Mouse (Mus musculus) liver, embryonic 12.5 days (tissue): ENCODE measurements around the gene Klhl2. TPM values are rescaled to one million over a fixed set of nuclear protein-coding genes. Genes with fewer than 3 reads are reported as not detected.

Experiments used
- ATAC-seq: fragments of 200-750 bp; cut with Nextera tagmentation; 2 replicates; pipeline ENCODE4 v1.8.0; 2017; ENCODE audit warnings: moderate number of reproducible peaks, mild to moderate bottlenecking, moderate library complexity
- H3K27ac ChIP-seq: fragments of 300-500 bp; sonication (generic); 2 replicates; pipeline ENCODE4 v1.5.1; 2016; ENCODE audit warnings: mild to moderate bottlenecking
- H3K27me3 ChIP-seq: fragments of 300-500 bp; sonication (generic); replicated peaks from 2 replicates; pipeline ENCODE4 v1.6.1; 2016; ENCODE audit warnings: mild to moderate bottlenecking, moderate library complexity
- H3K36me3 ChIP-seq: fragments of 300-500 bp; sonication (generic); 2 replicates; pipeline ENCODE4 v1.6.1; 2016; ENCODE audit warnings: mild to moderate bottlenecking, moderate library complexity
- H3K4me1 ChIP-seq: fragments of 300-500 bp; sonication (generic); 2 replicates; pipeline ENCODE4 v1.6.1; 2016
- H3K4me2 ChIP-seq: fragments of 300-500 bp; sonication (generic); 2 replicates; pipeline ENCODE4 v1.6.1; 2016; ENCODE audit warnings: mild to moderate bottlenecking, moderate library complexity
- H3K4me3 ChIP-seq: fragments of 300-500 bp; sonication (generic); 2 replicates; pipeline ENCODE4 v1.5.1; 2016; ENCODE audit warnings: mild to moderate bottlenecking, moderate library complexity
- H3K9ac ChIP-seq: fragments of 300-500 bp; sonication (generic); 2 replicates; pipeline ENCODE4 v1.6.1; 2016; ENCODE audit warnings: mild to moderate bottlenecking, moderate library complexity
- H3K9me3 ChIP-seq: fragments of 300-500 bp; sonication (generic); replicated peaks from 2 replicates; pipeline ENCODE4 v1.6.1; 2016; ENCODE audit warnings: mild to moderate bottlenecking, moderate library complexity
- WGBS: fragments of 180-500 bp; shearing (Covaris S2); methylation state at CpG from one replicate; pipeline ENCODE4 v1.1.7; 2016; ENCODE audit not compliant: insufficient replicate concordance; 5-methylcytosine and 5-hydroxymethylcytosine counted together
- polyA plus RNA-seq: library from polyadenylated mRNA; unstranded; fragments of >200 nt; fragmentation: Nextera tagmentation; extraction: Ambion mirVana; gene quantifications from 2 replicates; pipeline ENCODE4 v1.2.1, GENCODE M21; 2016

Gene Klhl2
- polyA plus RNA-seq, 1 experiment from 2014 or later: 8.2 TPM

GRCm38 (mm10) chr8:64761430-64761829 is 88.4 kb downstream of the Klhl2 start:
- WGBS: 77% methylated on average over 8 of the region's 8 CpGs
- Histone ChIP-seq H3K4me1 (no peaks in the 10 kb centered on the region), H3K9ac (no peak overlapping the region), H3K27ac (no peak overlapping the region), H3K36me3 (peaks cover 13% of the 10 kb centered on the region), H3K4me2 (no peak overlapping the region), H3K9me3 (no peaks in the 10 kb centered on the region), H3K27me3 (no peaks in the 10 kb centered on the region), H3K4me3 (no peak overlapping the region)
- peak; percentile 42; the same call in 1 of the 2 replicates for ATAC-seq

GRCm38 (mm10) chr8:64757956-64758355 is 91.9 kb downstream of the Klhl2 start:
- no peaks in the 10 kb centered on the region for H3K27me3 ChIP-seq
- no peak overlapping the region for H3K9ac ChIP-seq
- no peak overlapping the region for H3K4me2 ChIP-seq
- H3K4me1 ChIP-seq: no peaks in the 10 kb centered on the region
- no peaks in the 10 kb centered on the region for H3K9me3 ChIP-seq
- no peak overlapping the region for H3K27ac ChIP-seq
- peaks cover 21% of the 10 kb centered on the region for H3K36me3 ChIP-seq
- ATAC-seq: no peak
- WGBS: 87% methylated on average over 15 of the region's 15 CpGs
- no peak overlapping the region for H3K4me3 ChIP-seq

GRCm38 (mm10) chr8:64746215-64747058 is 103.4 kb downstream of the Klhl2 start:
- peak; percentile 66 for ATAC-seq
- no peak overlapping the region for H3K9ac ChIP-seq
- H3K36me3 ChIP-seq: peaks cover 26% of the 10 kb centered on the region
- no peaks in the 10 kb centered on the region for H3K27me3 ChIP-seq
- H3K9me3 ChIP-seq: no peaks in the 10 kb centered on the region
- WGBS: 64% methylated on average over 10 of the region's 10 CpGs
- no peak overlapping the region for H3K27ac ChIP-seq
- no peak overlapping the region for H3K4me2 ChIP-seq
- H3K4me1 ChIP-seq: no peaks in the 10 kb centered on the region
- no peak overlapping the region for H3K4me3 ChIP-seq

- Histone ChIP-seq H3K4me3 (no peak overlapping the region), H3K27ac (peak overlapping the region; percentile 68), H3K4me2 (peak overlapping the region; percentile 27), H3K27me3 (no peaks in the 10 kb centered on the region), H3K4me1 (peaks cover 7% of the 10 kb centered on the region), H3K36me3 (peaks cover 10% of the 10 kb centered on the region; the same call in 1 of the 2 replicates), H3K9ac (no peak overlapping the region), H3K9me3 (no peaks in the 10 kb centered on the region)
- peak; percentile 74 for ATAC-seq
- WGBS: 49% methylated on average over 13 of the region's 13 CpGs
Observed at GRCm38 (mm10) chr8:64740547-64741211, 109.1 kb downstream of the Klhl2 start.

GRCm38 (mm10) chr8:64738916-64739315 is 110.9 kb downstream of the Klhl2 start:
- no peak overlapping the region for H3K4me2 ChIP-seq
- no peak for ATAC-seq
- WGBS: 73% methylated on average over 1 of the region's 1 CpGs

GRCm38 (mm10) chr8:64736767-64737323 is 113.0 kb downstream of the Klhl2 start:
- ATAC-seq: no peak
- H3K4me3 ChIP-seq: no peak overlapping the region
- 81% methylated on average over 3 of the region's 3 CpGs for whole genome bisulfite sequencing

More at GRCm38 (mm10) chr8:64738916-64739315, 110.9 kb downstream of the Klhl2 start:
- H3K27ac ChIP-seq: no peak overlapping the region
- peaks cover 17% of the 10 kb centered on the region for H3K4me1 ChIP-seq
- no peaks in the 10 kb centered on the region for H3K9me3 ChIP-seq
- no peak overlapping the region for H3K9ac ChIP-seq
- no peaks in the 10 kb centered on the region for H3K27me3 ChIP-seq
- H3K4me3 ChIP-seq: no peak overlapping the region
- peaks cover 10% of the 10 kb centered on the region; the same call in 1 of the 2 replicates for H3K36me3 ChIP-seq

GRCm38 (mm10) chr8:64735161-64735560 is 114.7 kb downstream of the Klhl2 start:
- H3K4me2 ChIP-seq: no peak overlapping the region
- 39% methylated on average over 8 of the region's 8 CpGs for WGBS
- no peak for ATAC-seq
- H3K27ac ChIP-seq: peak overlapping the region; percentile 22; the same call in 1 of the 2 replicates
- no peaks in the 10 kb centered on the region for H3K27me3 ChIP-seq
- no peak overlapping the region for H3K9ac ChIP-seq
- H3K4me3 ChIP-seq: no peak overlapping the region
- H3K9me3 ChIP-seq: no peaks in the 10 kb centered on the region
- H3K36me3 ChIP-seq: peaks cover 8% of the 10 kb centered on the region
- H3K4me1 ChIP-seq: peaks cover 22% of the 10 kb centered on the region

More at GRCm38 (mm10) chr8:64736767-64737323, 113.0 kb downstream of the Klhl2 start:
- no peak overlapping the region for H3K9ac ChIP-seq
- H3K27ac ChIP-seq: no peak overlapping the region
- peaks cover 28% of the 10 kb centered on the region for H3K4me1 ChIP-seq
- H3K4me2 ChIP-seq: no peak overlapping the region
- no peaks in the 10 kb centered on the region for H3K9me3 ChIP-seq
- no peaks in the 10 kb centered on the region for H3K36me3 ChIP-seq
- H3K27me3 ChIP-seq: no peaks in the 10 kb centered on the region

GRCm38 (mm10) chr8:64733271-64733943 is 116.4 kb downstream of the Klhl2 start, which contains the start of gene Msmo1:
Gene Msmo1 (minus strand): TSS chr8:64733792.
- Histone ChIP-seq H3K27ac (peak within 1 kb of the TSS; percentile 52), H3K4me2 (peak within 1 kb of the TSS; percentile 73), H3K4me3 (peak within 1 kb of the TSS; percentile 68), H3K9me3 (no peaks in the 10 kb centered on the region), H3K27me3 (no peaks in the 10 kb centered on the region), H3K9ac (peak within 1 kb of the TSS; percentile 72), H3K4me1 (peaks cover 22% of the 10 kb centered on the region), H3K36me3 (peaks cover 18% of the 10 kb centered on the region)
- ATAC-seq: peak; percentile 99
- under 1% methylated on average over 60 of the region's 60 CpGs for WGBS

- H3K9ac ChIP-seq: peak overlapping the region; percentile 72
- peaks cover 22% of the 10 kb centered on the region for H3K4me1 ChIP-seq
- WGBS: 22% methylated on average over 9 of the region's 9 CpGs
- peak overlapping the region; percentile 68 for H3K4me3 ChIP-seq
- H3K9me3 ChIP-seq: no peaks in the 10 kb centered on the region
- H3K4me2 ChIP-seq: peak overlapping the region; percentile 73
- H3K27me3 ChIP-seq: no peaks in the 10 kb centered on the region
- peak overlapping the region; percentile 52; the same call in 1 of the 2 replicates for H3K27ac ChIP-seq
- H3K36me3 ChIP-seq: peaks cover 23% of the 10 kb centered on the region
- ATAC-seq: no peak
Observed at GRCm38 (mm10) chr8:64732596-64732995, 117.2 kb downstream of the Klhl2 start.

- no peak for ATAC-seq
- Histone ChIP-seq H3K9ac (no peak overlapping the region), H3K27ac (no peak overlapping the region), H3K27me3 (no peaks in the 10 kb centered on the region), H3K9me3 (no peaks in the 10 kb centered on the region), H3K4me2 (no peak overlapping the region), H3K4me3 (no peak overlapping the region), H3K4me1 (peaks cover 13% of the 10 kb centered on the region), H3K36me3 (peaks cover 61% of the 10 kb centered on the region)
- WGBS: 81% methylated on average over 7 of the region's 7 CpGs
Observed at GRCm38 (mm10) chr8:64728156-64728555, 121.7 kb downstream of the Klhl2 start.

- Histone ChIP-seq H3K27me3 (no peaks in the 10 kb centered on the region), H3K9ac (no peak overlapping the region), H3K9me3 (no peaks in the 10 kb centered on the region), H3K4me2 (no peak overlapping the region), H3K36me3 (peaks cover 76% of the 10 kb centered on the region), H3K27ac (no peak overlapping the region), H3K4me3 (no peak overlapping the region), H3K4me1 (no peaks in the 10 kb centered on the region; the same call in 1 of the 2 replicates)
- WGBS: 54% methylated on average over 4 of the region's 4 CpGs
- ATAC-seq: no peak
Observed at GRCm38 (mm10) chr8:64726190-64726695, 123.6 kb downstream of the Klhl2 start.
